In the genomic region with DNA sequence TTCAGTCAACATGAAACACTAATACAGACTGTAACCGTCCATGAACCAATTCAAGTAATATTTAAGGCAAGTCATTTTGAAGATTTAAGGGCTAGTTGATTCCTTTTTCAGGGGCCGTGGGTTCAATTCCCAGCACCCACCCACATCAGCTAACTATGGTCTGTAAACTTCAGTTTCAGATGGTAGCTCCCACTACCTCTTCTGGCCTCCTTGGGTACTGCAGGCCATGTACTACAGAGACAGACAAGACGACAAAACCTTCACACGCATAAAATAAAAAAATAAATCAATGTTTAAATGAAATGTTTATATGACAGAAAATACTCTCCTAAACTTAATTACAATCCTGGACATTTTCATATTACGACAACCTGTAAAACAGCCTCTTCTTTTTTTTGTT, we compare ENCODE assay signal across 9 mouse cellular contexts. TPM values are rescaled to one million over a fixed set of nuclear protein-coding genes. Genes with fewer than 3 reads are reported as not detected.
A peak's percentile ranks its signal among the peaks of the same experiment; 100 is the strongest.
DNase-seq lines count a peak whose midpoint lies in the region; ATAC-seq and TF ChIP-seq lines count a peak whose summit lies in the region.
"Had no signal": no experiment of that assay in that cellular context is flagged by ENCODE, and none has a peak within 500 bp of the region (broad histone marks: within the 10 kb centered on the region; RNA-seq: fewer than 3 reads in every experiment).

No protein-coding gene starts in this region.

- no peak overlapping the region for H3K9ac ChIP-seq in forebrain, postnatal 0 days
- H3K9ac ChIP-seq in forebrain, embryonic 11.5 days (ENCODE audit: low read length): no peak overlapping the region
- H3K9ac ChIP-seq in midbrain, embryonic 11.5 days (ENCODE audit: low read length): no peak overlapping the region
- no peak overlapping the region for H3K9ac ChIP-seq in midbrain, embryonic 15.5 days
- H3K9ac ChIP-seq: embryonic facial prominence, embryonic 15.5 days had no signal

- no peak overlapping the region for H3K4me2 ChIP-seq in forebrain, postnatal 0 days (ENCODE audit: low read depth)
- no peak overlapping the region for H3K4me2 ChIP-seq in forebrain, embryonic 11.5 days (ENCODE audit: low read depth, low read length, severe bottlenecking)
- H3K4me2 ChIP-seq in midbrain, embryonic 11.5 days: no peak overlapping the region
- no peak overlapping the region for H3K4me2 ChIP-seq in midbrain, embryonic 15.5 days
- H3K4me2 ChIP-seq: embryonic facial prominence, embryonic 15.5 days had no signal

- WGBS in forebrain, postnatal 0 days: 96% methylated on average over 5 of the region's 5 CpGs
- 94% methylated on average over 5 of the region's 5 CpGs for WGBS in forebrain, embryonic 11.5 days
- 95% methylated on average over 5 of the region's 5 CpGs for WGBS in midbrain, embryonic 11.5 days
- 92% methylated on average over 5 of the region's 5 CpGs for WGBS in midbrain, embryonic 15.5 days
- WGBS in thymus, adult 2 months: 89% methylated on average over 5 of the region's 5 CpGs

- H3K27me3 ChIP-seq in forebrain, postnatal 0 days (ENCODE audit: insufficient read depth, low read length): no peaks in the 10 kb centered on the region
- no peaks in the 10 kb centered on the region for H3K27me3 ChIP-seq in forebrain, embryonic 11.5 days (ENCODE audit: control insufficient read depth, insufficient read depth, low read length)
- no peaks in the 10 kb centered on the region for H3K27me3 ChIP-seq in midbrain, embryonic 11.5 days (ENCODE audit: control insufficient read depth, insufficient read depth, low read length)
- H3K27me3 ChIP-seq in midbrain, embryonic 15.5 days (replicated peaks): no peaks in the 10 kb centered on the region
- no peaks in the 10 kb centered on the region for H3K27me3 ChIP-seq in thymus, adult 2 months (ENCODE audit: control insufficient read depth, insufficient read depth, low read length)
- H3K27me3 ChIP-seq: embryonic facial prominence, embryonic 15.5 days had no signal

- 0 out of 2 replicates have a peak, but pooled peaks cover 4% of the 10 kb centered on the region for H3K36me3 ChIP-seq in forebrain, postnatal 0 days (ENCODE audit: insufficient read depth)
- no peaks in the 10 kb centered on the region for H3K36me3 ChIP-seq in forebrain, embryonic 11.5 days (ENCODE audit: control insufficient read depth, insufficient read depth, low read length)
- peaks cover 9% of the 10 kb centered on the region; the same call in 1 of the 2 replicates for H3K36me3 ChIP-seq in midbrain, embryonic 11.5 days (ENCODE audit: control insufficient read depth, insufficient read depth, low read length)
- peaks cover 5% of the 10 kb centered on the region; the same call in 1 of the 2 replicates for H3K36me3 ChIP-seq in midbrain, embryonic 15.5 days (replicated peaks)
- peaks cover 15% of the 10 kb centered on the region for H3K36me3 ChIP-seq in thymus, adult 2 months (ENCODE audit: control insufficient read depth, insufficient read depth, low read length)

- TF ChIP-seq CTCF in forebrain, postnatal 0 days (IDR thresholded peaks at IDR 0.05; ENCODE audit: low read depth): peak; percentile 39; the same call in 1 of the 2 replicates
- TF ChIP-seq CTCF in thymus, adult 2 months (IDR thresholded peaks at IDR 0.05; ENCODE audit: borderline replicate concordance, control insufficient read depth, extremely low read depth, insufficient read depth, low read length, poor library complexity): no peak

- no peak for ATAC-seq in forebrain, postnatal 0 days
- no peak for ATAC-seq in forebrain, embryonic 11.5 days (replicated peaks; ENCODE audit: low FRiP score)
- no peak for ATAC-seq in midbrain, embryonic 11.5 days (ENCODE audit: low FRiP score)
- no peak for ATAC-seq in midbrain, embryonic 15.5 days (replicated peaks)
- ATAC-seq in monocyte, adult 5-6 weeks (replicated peaks; ENCODE audit: insufficient number of reproducible peaks, low FRiP score, low TSS enrichment, poor library complexity, severe bottlenecking): no peak

- no peak overlapping the region for H3K4me3 ChIP-seq in forebrain, postnatal 0 days (ENCODE audit: low read depth, low read length)
- no peak overlapping the region for H3K4me3 ChIP-seq in forebrain, embryonic 11.5 days (ENCODE audit: low read depth, low read length)
- no peak overlapping the region for H3K4me3 ChIP-seq in midbrain, embryonic 11.5 days (ENCODE audit: low read depth, low read length)
- no peak overlapping the region for H3K4me3 ChIP-seq in midbrain, embryonic 15.5 days
- no peak overlapping the region for H3K4me3 ChIP-seq in thymus, adult 2 months (ENCODE audit: control insufficient read depth, insufficient read depth, low read length)
- H3K4me3 ChIP-seq: embryonic facial prominence, embryonic 15.5 days had no signal

- H3K4me1 ChIP-seq in forebrain, postnatal 0 days (ENCODE audit: insufficient read depth): no peaks in the 10 kb centered on the region
- no peaks in the 10 kb centered on the region for H3K4me1 ChIP-seq in forebrain, embryonic 11.5 days (replicated peaks; ENCODE audit: control insufficient read depth, insufficient read depth, low read length)
- peaks cover 4% of the 10 kb centered on the region; the same call in 1 of the 2 replicates for H3K4me1 ChIP-seq in midbrain, embryonic 11.5 days (ENCODE audit: control insufficient read depth, insufficient read depth, low read length)
- H3K4me1 ChIP-seq in midbrain, embryonic 15.5 days: peaks cover 10% of the 10 kb centered on the region
- H3K4me1 ChIP-seq in thymus, adult 2 months (replicated peaks; ENCODE audit: control insufficient read depth, insufficient read depth, low read length): no peaks in the 10 kb centered on the region; the same call in 1 of the 2 replicates
- H3K4me1 ChIP-seq: embryonic facial prominence, embryonic 15.5 days had no signal

- TF ChIP-seq POLR2A in thymus, adult 2 months (IDR thresholded peaks at IDR 0.05; ENCODE audit: control insufficient read depth, extremely low read depth, insufficient read depth, low read length, poor library complexity): no peak

- no peak overlapping the region for H3K27ac ChIP-seq in forebrain, postnatal 0 days (ENCODE audit: low read depth, low read length)
- H3K27ac ChIP-seq in forebrain, embryonic 11.5 days (ENCODE audit: low read depth, low read length): no peak overlapping the region
- no peak overlapping the region for H3K27ac ChIP-seq in midbrain, embryonic 11.5 days (ENCODE audit: low read depth, low read length)
- no peak overlapping the region for H3K27ac ChIP-seq in midbrain, embryonic 15.5 days
- no peak overlapping the region for H3K27ac ChIP-seq in thymus, adult 2 months (ENCODE audit: control insufficient read depth, insufficient read depth, low read length)
- H3K27ac ChIP-seq: embryonic facial prominence, embryonic 15.5 days had no signal

- no peaks in the 10 kb centered on the region for H3K9me3 ChIP-seq in forebrain, postnatal 0 days (ENCODE audit: low read length)
- H3K9me3 ChIP-seq in forebrain, embryonic 11.5 days (ENCODE audit: control insufficient read depth, low read length): no peaks in the 10 kb centered on the region
- no peaks in the 10 kb centered on the region for H3K9me3 ChIP-seq in midbrain, embryonic 11.5 days (ENCODE audit: control insufficient read depth, low read length)
- H3K9me3 ChIP-seq in midbrain, embryonic 15.5 days: no peaks in the 10 kb centered on the region
- H3K9me3 ChIP-seq: embryonic facial prominence, embryonic 15.5 days had no signal

- DNase-seq in forebrain, postnatal 0 days: no peak
- no peak for DNase-seq in forebrain, embryonic 11.5 days (ENCODE audit: low spot score)
- DNase-seq in midbrain, embryonic 11.5 days (ENCODE audit: low spot score, missing footprints): peak; percentile 85
- peak; percentile 34 for DNase-seq in cerebellum, adult 9-11 months
- DNase-seq in thymus, adult 2 months: peak; percentile 55
- no peak for DNase-seq in heart, adult 8-10 months (ENCODE audit: low spot score)

RNA-seq across cellular contexts. Expression of a gene that starts 2.9 kb away (rescaled TPM):
- 46.5 and 48.4 TPM in 2 replicates for total RNA-seq in forebrain, postnatal 0 days (2014; rRNA removed)
- 33.0 and 38.5 TPM in 2 replicates for polyA plus RNA-seq in forebrain, postnatal 0 days (2015; fragmentation: Nextera tagmentation; extraction: Ambion mirVana)
- 80.8 and 87.1 TPM in 2 replicates for polyA plus RNA-seq in forebrain, embryonic 11.5 days (2014; fragmentation: Nextera tagmentation; extraction: Ambion mirVana)
- 88.8 and 96.0 TPM in 2 replicates for polyA plus RNA-seq in midbrain, embryonic 11.5 days (2014; fragmentation: Nextera tagmentation; extraction: Ambion mirVana)
- 48.3 and 49.2 TPM in 2 replicates for polyA plus RNA-seq in midbrain, embryonic 15.5 days (2015; fragmentation: Nextera tagmentation; extraction: Ambion mirVana)
- polyA plus RNA-seq in thymus, adult 2 months (2012; rRNA removed): 74.9 and 94.9 TPM in 2 replicates
- 136 to 288 TPM (median 244 TPM) in 3 replicates for total RNA-seq in monocyte, adult 5-6 weeks (2017)
- 10 to 100 TPM; 59.5 to 74.2 (median 70.5) TPM for total RNA-seq in heart, adult 8-10 months (2022)

Comparison
In these comparisons a context has a peak if more than half of its experiments do, and no peak if none do; other contexts are left out.
1. DNase-seq: peak in midbrain, embryonic 11.5 days (single experiment), cerebellum, adult 9-11 months (single experiment) and thymus, adult 2 months (single experiment); none in forebrain, postnatal 0 days (single experiment), forebrain, embryonic 11.5 days (single experiment) and heart, adult 8-10 months (single experiment).